Mouse (Mus musculus) thymus, postnatal 25 days (tissue): ENCODE results near the gene Trim17.

ENCODE experiments used
- DNase-seq: peaks from one replicate; pipeline ENCODE4 v3.0.0; 2022

Trim17 gene

DNA sequence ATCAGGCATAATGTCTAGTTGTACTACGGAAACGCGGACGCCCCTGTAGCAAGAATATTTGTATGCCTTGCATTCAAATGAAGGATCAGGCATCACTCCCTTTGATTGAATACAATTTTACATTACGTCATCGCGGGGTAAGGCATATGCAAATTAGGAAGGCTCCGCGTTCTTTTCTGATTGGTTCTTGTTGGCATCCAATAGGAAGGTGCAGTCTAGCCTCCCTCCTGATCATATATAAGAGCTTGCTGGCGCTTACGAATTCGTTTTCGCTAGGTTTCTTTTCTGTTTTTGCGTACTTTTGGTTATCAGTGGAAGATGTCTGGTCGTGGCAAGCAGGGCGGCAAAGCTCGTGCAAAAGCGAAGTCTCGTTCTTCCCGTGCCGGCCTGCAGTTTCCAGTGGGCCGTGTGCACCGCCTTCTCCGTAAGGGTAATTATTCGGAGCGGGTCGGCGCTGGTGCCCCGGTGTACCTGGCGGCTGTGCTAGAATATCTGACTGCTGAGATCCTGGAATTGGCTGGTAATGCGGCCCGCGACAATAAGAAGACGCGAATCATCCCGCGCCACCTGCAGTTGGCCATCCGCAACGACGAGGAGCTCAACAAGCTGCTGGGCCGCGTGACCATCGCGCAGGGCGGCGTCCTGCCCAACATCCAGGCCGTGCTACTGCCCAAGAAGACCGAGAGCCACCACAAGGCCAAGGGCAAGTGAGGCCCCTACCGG, at the start of gene Trim17, which contains the start of gene Hist3h2a:
Gene Trim17 (plus strand): TSS at position 266 of the 723 bp plus-strand sequence.
Gene Hist3h2a (plus strand): TSS at position 266 of the 723 bp plus-strand sequence.
- peak; percentile 83 for DNase-seq

DNA sequence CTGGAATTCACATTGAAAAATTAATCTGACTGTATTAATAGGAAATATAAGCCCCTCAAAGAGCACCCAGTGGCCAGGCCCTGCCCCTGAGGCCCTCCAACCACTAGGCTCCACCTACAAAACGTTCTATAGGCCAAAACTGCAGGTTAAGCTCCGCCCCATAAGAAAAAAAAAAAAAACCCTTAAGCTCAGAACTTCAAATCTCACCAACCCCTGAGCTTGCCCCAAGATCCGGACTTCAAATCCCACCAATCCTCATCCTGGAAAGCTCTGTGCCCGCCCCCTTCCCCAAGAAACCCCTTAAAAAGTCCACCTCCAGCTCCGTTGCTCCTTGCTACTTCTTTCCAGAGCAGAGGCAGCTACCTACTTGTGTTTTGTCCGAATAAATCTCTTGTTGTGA, 49.6 kb upstream of the Trim17 start:
- no peak for DNase-seq

DNA sequence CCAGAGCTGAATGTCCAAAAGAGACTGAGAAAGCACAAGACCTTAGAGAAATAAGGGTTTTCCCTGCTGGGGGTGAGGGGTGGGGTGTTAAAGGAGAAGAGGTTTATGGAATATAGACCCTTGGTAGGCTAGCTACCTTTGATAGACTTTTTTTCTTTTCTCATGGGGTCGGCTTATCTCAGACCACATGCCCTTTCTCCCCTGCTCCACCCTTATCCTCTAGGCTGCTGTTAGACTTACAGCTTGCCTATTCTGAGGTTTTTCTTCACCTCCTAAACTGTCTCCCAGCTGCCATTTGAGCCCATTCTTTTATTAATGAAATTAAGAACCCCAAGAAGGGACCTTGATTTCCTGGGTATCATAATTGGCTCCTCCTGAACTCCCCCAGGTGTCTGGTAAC, 40.7 kb upstream of the Trim17 start:
- DNase-seq = no peak

DNA sequence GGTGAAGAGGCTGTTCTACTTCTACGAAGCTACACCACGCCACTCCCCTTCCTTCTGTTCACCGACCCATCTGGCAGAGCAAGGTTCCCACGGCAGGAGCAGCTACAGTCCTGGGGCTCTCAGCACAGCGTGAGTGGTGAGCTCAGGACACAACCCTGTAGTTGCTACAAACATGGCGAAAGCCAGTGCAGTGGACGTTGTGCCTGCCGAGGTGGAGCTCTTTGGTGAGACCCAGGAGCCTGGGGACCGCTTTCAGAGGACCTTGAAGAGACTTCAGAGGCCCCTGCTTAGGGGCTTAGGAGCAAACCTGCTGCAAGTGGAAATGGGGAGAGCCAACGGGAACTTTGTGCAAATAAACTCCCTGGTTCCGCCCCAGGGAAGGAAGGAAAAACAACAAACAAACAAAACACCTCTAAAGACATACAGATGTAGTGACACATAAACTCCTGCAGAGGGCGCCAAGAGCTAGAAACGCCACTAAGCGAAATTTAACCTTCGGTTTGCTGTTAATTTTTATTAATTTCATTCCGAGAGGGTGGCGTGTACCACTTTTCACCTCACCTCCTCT, 39.9 kb upstream of the Trim17 start:
- peak; percentile 39 for DNase-seq

DNA sequence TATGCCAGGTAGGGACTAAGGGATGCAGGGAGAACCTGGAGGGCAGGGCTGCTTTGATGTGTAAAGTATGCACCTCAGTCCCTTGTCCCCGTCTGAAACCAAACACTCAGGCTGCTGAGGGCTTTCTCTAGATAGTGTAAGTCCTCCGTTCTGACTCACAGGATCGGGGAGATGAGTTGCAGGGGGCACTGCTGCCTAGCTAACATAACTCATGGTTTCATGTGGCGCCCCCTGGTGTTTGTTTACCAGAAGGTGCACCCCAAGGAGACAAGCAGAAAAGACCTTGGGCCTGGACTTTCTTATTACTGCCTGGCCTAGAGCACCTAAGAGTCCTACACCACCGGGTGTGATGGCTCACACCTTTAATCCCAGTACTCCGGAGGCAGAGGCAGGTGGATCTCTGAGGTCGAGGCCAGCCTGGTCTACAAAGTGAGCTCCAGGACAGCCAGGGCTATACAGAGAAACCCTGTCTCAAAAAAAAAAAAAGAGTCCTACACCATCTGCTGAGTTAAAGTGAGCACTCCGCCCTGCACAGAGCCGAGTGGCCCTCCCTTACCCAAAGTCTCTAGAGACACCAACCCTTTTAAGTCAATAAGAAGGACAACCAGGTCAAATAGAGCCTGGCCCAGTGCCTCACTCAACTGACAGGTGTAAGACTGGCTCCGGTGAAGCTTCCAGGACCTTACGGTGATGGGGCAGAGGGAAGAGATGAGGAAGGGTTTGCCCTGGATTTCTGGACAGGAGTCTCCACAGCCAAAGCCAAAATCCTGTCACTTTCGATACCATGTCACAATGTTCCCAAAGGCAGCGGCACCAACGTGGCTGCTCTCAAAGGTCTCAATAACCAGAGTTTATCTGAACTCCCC, 37.4 kb upstream of the Trim17 start:
- DNase-seq = peak; percentile 84

DNA sequence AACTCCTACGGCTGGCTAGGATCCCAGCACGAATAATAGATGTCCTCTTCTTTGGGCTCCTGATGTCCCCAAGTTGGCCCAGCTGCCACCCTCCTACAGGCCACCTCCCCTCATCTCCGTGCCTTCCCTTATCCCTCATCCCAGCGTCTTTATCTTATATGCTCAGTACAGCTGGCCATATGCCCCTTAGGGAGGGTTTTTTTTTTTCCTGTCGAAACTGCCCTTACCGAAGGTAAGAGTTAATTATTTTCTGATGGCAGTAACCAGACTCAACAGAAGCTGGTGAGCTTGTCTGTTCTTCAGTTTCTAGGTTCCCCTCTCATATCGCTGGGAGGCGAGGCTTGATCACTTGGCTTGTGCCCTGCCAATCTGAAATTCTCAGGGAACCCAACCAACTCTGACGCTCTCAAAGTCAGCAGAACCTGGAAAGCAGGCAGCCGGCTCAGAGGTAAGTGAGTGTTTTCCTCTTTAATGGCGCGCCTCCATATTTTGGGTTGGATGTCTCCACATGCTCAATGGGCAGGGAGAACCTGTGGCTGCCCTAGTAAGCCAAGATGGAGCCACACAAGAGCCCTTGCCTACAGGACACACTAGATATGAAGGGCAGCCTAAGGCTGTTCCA, 36.6 kb upstream of the Trim17 start, which contains the start of gene Btnl10:
Gene Btnl10 (plus strand): TSS at position 164 of the 622 bp plus-strand sequence.
- DNase-seq = no peak

DNA sequence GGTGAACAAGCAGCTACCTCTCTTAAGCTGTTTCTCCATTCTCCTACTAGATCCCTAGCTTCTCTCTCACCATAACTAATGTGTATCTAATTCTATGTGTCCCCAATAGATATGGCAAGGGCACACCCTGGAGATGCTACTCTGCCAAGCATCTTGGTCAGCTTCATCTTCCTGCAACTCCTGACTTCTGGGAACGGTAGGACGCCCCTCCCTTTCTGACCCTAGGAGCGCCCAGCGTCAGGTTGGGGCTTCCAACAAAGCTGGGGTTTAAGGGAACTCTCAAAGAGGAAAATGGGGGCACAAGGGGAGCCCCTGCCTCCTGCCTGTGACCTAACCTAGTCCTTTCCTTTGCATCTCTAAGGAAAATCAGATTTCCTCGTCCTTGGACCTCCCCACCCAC, 35.7 kb upstream of the Trim17 start:
- no peak for DNase-seq

DNA sequence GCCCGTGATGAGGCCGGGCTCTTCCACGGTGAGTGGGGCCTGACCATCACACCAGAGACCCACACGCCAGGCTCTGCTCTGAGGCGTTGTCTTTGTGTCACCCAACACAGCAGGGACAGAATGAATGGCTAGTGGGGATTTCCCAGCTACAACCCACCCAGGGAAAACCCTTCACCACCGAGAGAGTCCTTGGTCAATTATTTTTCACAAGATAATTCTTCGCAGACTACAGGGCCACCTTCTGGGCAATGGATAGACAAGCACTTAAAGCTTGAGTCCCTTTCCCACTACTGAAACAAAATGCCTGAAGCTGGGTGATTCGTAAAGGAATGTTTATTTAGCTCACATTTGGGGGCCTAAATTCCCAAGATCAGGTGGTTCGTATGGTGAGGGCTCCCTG, 32.1 kb upstream of the Trim17 start:
- no peak for DNase-seq

DNA sequence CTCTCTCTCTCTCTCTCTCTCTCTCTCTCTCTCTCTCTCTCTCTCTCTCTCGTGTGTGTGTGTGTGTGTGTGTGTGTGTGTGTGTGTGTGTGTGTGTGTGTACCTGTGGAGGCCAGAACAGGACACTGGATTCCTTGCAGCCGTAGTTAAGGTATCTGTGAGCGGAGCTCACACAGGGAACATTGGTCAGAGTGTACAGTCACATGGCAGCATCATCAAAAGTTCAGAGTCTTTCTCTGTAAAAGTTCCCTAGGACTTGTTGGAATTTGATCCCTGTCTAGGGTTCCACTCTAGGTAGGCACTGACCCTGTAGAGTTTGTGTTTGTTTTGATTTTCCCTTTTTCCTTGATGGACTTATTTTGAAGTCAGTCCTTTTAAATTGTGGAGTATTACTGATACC, 27.8 kb upstream of the Trim17 start:
- DNase-seq = no peak

DNA sequence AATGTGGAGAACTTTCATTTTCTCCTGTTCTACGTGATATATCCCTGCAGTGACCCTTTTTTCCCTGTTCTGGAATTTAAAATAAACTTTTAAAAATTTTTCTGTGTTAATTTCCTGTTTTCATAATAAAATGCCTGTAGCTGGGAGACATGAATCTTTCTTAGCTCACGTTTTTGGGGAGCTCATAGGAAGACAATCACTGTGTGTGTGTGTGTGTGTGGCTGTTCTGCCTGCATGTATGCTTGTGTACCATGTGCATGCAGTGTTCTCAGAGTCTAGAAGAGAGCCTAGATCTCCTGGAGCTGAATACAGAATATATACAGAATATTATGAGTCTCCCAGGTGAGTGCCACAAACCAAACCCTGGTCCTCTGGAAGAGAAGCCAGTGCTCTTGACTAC, 27.4 kb upstream of the Trim17 start:
- DNase-seq = no peak

DNA sequence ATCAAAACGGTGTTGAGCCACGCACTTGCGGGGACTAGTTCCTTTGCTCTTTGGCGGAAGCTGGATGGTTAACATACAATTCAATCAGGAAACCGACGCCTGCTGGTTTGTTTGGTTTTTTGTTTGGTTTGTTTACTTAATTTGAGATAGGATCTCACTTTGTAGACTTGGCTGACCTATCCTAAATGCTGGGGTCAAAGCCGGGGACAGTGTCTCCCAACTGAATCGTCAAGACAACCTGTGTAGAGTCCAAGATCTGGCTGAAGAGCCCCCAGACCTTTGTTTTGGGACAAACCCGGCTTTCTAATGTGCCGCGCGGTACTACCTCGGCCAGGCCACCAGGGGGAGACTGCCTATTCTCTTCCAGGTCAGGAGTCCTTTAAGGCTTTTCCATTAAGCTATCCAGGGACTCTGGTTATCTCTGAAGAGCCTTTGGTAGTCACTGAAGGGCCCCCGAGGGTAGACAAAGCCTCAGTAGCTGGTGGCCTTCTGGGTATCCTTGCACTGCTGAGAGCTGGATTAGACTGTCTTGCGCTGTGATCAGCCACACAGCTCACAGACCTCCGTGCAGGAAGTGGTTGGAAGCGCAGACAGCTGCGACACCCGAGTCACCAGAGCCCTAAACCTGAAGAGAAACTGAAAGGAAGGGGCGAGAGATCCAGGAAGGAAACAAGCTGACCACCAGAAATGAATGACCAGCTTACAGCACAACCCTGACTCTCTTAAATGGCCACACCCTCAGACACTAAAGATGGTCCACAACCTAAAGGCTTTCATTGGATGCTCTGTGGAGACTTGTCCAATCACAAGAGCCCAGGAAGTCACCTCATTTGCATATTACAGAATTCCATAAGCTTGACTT, 26.5 kb upstream of the Trim17 start:
- peak; percentile 80 for DNase-seq

DNA sequence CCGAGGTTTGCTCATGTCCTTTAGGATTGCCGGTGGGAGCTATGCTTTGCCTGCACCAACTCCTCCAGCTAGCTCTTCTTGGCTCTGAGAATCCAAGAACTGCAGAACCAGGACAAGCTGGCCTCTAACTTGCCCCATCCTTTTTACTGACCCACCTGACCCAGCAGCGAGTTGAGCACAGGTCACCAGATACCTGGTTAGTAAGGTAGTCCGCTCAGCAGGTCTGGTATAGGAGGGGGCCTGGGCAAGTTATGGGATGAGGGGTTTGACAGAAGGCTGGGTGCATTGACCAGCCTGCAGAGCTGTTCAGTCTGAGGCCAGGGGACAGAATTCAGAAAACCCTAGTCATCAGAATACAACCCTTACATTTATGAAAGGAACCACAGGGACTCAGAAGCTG, 25.4 kb upstream of the Trim17 start:
- no peak for DNase-seq

DNA sequence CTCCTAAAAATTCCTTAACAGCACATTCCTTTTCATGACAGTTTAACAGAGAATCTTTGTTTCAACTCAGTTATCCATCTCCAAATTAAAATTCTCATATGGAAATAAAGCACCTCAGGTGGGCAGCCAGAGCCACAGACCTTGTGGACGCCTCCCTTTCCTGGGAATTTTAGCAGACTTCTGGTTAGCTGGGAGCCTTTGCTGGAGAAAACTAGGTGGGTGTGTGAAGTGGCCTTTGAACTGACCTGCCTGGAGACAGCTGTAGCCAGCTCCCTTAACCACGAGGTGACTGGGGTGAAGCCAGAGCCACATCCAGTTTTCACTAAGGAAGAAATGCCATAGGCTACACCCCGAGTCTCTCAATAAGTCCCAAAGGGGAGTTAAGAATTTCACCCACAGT, 24.8 kb upstream of the Trim17 start:
- DNase-seq = no peak

DNA sequence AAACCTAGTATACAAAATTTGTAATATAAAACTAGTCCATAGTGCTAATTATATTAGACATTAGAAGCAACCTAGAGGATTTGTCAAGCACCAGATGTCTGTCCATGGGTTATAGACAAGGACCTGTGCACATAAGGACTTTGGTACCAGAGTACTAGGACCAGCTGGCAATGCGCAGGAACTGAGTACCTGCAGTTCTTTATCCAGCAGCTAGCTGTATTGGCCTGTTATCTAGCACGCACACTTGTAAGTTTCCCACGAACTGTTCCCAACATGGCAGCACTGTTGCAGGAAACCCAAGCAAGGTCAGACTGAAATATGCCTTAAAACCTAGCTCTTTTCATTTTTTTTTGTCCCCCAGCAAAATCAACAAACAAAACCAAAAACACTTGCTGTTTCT, 24.2 kb upstream of the Trim17 start:
- no peak for DNase-seq

DNA sequence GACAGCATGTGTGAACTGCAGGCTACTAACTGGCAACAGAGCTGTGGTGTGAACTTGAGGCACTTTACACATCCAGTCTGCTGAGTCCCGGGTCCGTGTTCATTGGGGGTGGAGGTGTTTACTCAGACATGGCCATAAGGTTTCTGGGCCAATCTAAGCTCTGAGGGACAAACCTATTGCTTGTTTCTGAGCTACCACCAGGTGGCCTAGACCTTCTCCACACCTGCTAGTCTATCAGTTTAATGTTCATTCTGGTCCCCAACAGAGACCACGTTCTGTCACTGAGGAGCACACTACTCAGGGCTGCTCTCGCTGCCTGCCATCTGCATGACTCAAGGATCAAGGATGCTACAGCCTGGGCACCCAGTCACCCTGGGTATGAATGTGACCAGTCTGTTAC, 22.9 kb upstream of the Trim17 start:
- no peak for DNase-seq

DNA sequence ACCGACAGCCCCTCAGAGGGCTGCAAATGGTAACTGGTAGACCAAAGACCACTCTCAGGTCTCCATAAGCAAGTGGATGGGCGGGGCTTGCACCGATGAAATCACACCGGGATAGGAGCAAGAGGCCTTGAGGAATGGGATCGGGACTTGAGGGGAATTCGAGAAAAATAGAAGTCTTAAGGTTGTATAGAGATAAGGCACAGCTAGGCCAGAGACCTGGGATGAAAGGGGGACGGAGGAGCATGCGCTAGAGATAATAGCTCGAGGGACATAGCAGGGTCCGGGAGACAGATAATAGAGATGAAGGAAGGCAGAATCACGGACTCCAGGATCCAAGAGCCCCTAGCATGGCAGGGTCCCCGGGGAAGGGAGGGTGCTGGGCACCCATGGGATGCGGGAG, 16.6 kb upstream of the Trim17 start:
- DNase-seq = no peak

DNA sequence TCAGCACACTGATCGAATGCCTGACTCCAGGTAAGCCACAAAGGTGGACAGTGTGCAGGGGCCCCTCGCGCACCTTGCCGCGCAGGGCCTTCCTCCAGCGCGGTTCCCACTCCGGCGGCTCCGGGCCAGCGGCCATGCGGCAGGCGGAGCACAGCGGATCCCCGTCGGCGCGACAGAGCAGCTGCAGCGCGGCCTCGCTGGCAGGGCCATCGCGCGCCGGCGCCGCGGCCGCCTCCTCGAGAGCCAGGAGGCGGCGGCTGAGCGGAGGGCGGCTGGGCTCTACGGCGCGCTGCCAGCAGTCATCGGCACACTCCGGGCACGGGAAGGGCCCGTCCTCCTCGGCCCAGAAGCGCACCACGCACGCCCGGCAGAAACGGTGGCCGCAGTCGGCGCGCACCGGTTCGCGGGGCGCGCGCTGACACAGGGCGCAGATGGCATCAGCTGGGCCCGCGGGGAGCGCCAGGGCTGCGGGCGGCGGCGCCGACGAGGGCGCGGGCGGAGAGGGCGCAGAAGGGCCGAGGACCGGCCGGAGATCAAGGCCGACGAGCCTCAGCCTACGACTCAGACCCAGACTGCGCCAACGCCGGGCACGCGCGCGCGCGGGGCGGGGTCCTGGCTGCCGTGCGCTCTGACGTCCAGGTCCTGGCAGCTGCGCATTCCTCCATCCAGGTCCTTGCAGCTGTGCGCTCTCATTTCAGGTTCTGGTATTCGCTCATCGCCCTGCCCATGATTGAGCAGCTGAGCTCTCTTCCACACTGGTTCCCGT, 16.0 kb upstream of the Trim17 start, which contains the start of gene Rnf187:
Gene Rnf187 (minus strand): TSS at position 595 of the 766 bp plus-strand sequence.
- peak; percentile 90 for DNase-seq

DNA sequence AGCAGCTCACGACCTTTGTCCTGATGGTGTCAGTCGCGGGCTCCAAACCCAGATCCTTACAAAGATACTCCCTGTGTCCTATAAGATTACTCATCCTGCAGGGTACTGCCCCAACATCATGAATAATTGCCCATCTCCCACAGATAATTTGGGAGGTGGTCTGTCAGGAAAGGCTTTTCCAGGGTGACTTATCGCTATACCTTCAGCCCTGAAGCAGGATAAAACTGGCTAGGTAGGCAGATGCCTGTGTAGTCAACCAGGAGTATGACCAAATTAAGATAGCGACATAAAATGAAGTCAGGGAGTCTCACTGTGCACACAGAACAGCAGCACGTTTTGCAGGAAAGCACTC, 15.4 kb upstream of the Trim17 start:
- DNase-seq = no peak

DNA sequence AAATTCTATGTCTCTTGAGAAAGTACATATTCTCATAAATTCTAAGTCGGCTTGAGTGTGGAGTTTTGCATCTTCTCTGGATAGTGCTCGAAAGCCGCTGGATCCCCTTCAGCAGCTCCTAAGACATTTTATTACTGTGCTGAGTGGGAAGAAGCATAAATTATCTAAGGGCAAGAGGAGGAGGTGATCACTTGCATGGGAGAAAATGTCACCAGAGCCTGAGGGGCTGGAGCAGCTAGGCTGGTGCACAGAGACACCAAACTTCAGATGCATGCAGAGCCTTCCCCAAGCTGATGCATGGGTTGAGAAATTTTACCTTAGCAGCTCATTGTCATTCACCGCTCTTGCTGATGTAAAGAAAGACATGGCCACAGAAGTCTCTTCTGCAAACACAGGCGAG, 10.3 kb upstream of the Trim17 start:
- DNase-seq = no peak

DNA sequence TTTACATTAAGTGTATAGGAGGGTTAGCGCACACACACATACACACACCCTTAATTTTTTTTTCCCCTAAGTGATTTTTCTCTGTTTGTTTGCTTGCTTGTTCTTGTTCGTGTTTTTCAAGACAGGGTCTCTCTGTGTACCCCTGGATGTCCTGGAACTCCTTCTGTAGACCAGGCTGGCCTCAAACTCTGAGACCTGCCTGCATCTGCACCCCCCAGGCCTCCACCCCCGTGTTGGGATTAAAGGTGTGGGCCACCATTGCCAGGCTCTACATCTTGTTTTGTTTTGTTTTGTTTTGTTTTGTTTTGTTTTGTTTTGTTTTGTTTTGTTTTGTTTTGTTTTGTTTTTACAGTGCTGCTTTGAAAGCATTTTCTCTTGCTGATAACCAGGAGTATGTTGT, 7.2 kb upstream of the Trim17 start:
- no peak for DNase-seq

DNA sequence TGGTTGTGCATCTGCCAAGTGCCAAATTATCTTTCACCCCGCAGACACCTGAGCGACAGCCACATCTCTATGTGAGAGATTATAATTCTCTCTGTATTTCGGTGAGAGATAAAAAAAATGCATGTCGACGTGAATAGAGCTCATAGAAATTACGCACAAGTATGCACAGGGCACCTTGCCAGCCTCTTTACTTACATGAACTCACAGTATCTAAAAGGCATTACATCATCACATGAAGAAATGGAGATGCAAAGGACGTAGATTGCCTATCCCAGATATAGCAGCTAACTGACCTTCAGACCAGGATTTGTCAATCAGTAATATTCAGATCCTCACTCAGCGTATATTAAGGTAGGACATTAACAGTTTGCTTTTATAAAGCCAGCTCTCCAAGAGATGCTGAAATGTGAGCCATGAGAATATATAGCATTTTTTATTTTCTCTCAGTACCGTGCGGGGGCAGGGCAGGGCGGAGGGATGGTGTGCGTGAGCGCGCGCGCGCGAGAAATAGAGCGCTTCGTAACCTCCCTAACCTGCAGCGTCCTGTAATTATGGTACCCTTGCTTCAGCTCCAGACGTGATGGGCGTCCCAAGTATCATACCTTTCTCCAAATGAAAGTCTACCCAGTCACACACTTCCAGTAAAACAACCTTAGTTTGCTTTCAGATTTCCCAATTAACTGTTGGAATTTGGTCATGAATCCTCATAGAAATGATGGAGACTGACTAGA, 6.5 kb upstream of the Trim17 start:
- DNase-seq = peak; percentile 59
